Mouse (Mus musculus) heart, embryonic 14.5 days (tissue): ENCODE results near the gene Tas1r1. TPM values are rescaled to one million over a fixed set of nuclear protein-coding genes. Genes with fewer than 3 reads are reported as not detected.

ENCODE experiments used
- ATAC-seq: fragments of 200-750 bp; cut with Nextera tagmentation; 2 replicates; pipeline ENCODE4 v1.8.0; 2017; ENCODE audit warnings: low read depth, moderate TSS enrichment; ENCODE audit not compliant: insufficient number of reproducible peaks, insufficient read depth, low FRiP score
- H3K27ac ChIP-seq, 2 experiments: fragments of 200-500 bp in 1 of 2; fragments of 300-500 bp in 1 of 2; sonication (generic) in 1 of 2; replicated peaks in 1 of 2; 2 replicates each; pipeline ENCODE4 v1.5.1; 2012 to 2014; ENCODE audit warnings: low read depth in 2 of 2, low read length in 2 of 2, control low read depth in 1 of 2, mild to moderate bottlenecking in 1 of 2, mixed read lengths in 1 of 2; ENCODE audit not compliant: control insufficient read depth in 1 of 2, insufficient read depth in 1 of 2
- H3K27me3 ChIP-seq: fragments of 300-500 bp; sonication (generic); 2 replicates; pipeline ENCODE4 v1.6.1; 2014; ENCODE audit warnings: mild to moderate bottlenecking, low read length, control low read depth; ENCODE audit not compliant: control insufficient read depth, insufficient read depth
- H3K36me3 ChIP-seq: fragments of 300-500 bp; sonication (generic); 2 replicates; pipeline ENCODE4 v1.6.1; 2014; ENCODE audit warnings: mild to moderate bottlenecking, control low read depth, low read length, mixed read lengths; ENCODE audit not compliant: control insufficient read depth, insufficient read depth
- H3K4me1 ChIP-seq, 2 experiments: fragments of 200-500 bp in 1 of 2; fragments of 300-500 bp in 1 of 2; sonication (generic) in 1 of 2; 2 replicates each; pipeline ENCODE4 v1.6.1; 2012 to 2014; ENCODE audit warnings: low read length in 2 of 2, control low read depth in 1 of 2, mixed read lengths in 1 of 2; ENCODE audit not compliant: control insufficient read depth in 2 of 2, insufficient read depth in 2 of 2
- H3K4me2 ChIP-seq: fragments of 300-500 bp; sonication (generic); 2 replicates; pipeline ENCODE4 v1.6.1; 2014; ENCODE audit warnings: mild to moderate bottlenecking, low read length
- H3K4me3 ChIP-seq, 2 experiments: fragments of 200-500 bp in 1 of 2; fragments of 300-500 bp in 1 of 2; sonication (generic) in 1 of 2; 2 replicates each; pipeline ENCODE4 v1.5.1; 2012 to 2014; ENCODE audit warnings: low read length in 2 of 2, mild to moderate bottlenecking in 2 of 2, control low read depth in 1 of 2, low read depth in 1 of 2, moderate library complexity in 1 of 2; ENCODE audit not compliant: control insufficient read depth in 1 of 2, insufficient read depth in 1 of 2
- H3K9ac ChIP-seq: fragments of 300-500 bp; sonication (generic); 2 replicates; pipeline ENCODE4 v1.6.1; 2014; ENCODE audit warnings: mild to moderate bottlenecking, low read length
- H3K9me3 ChIP-seq: fragments of 300-500 bp; sonication (generic); 2 replicates; pipeline ENCODE4 v1.6.1; 2016; ENCODE audit warnings: low read length, control low read depth; ENCODE audit not compliant: control insufficient read depth
- WGBS: fragments of 180-500 bp; shearing (Covaris S2); extraction: QIAGEN DNeasy Blood & Tissue Kit; methylation state at CpG from one replicate; pipeline ENCODE4 v1.1.7; 2014; 5-methylcytosine and 5-hydroxymethylcytosine counted together
- polyA plus RNA-seq: library from polyadenylated mRNA; unstranded; fragments of >200 nt; fragmentation: Nextera tagmentation; extraction: Ambion mirVana; gene quantifications from 2 replicates; pipeline ENCODE4 v1.2.1, GENCODE M21; 2014

The Tas1r1 gene
- polyA plus RNA-seq, 1 experiment from 2014 or later, result 0.09 TPM

DNA sequence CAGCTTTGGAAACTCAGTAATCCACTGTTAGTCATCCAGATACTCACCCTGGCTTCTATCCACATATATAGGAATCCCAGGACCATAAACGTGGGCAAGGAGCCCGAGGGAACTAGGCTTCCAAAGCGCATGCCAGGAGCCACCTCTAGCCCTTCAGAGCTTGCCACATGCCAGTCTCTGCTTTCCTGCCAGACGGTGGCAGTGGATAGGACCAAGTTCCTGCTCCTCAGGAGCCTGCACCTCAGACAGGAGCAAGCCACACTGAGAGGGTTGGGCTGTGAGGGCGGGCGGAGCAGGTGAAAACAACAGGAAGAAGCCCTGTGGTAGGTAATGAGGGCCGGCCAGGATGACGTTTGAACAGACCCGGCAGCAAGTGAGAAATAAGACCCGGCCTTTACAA, 52.5 kb downstream of the Tas1r1 start:
- Histone ChIP-seq H3K4me3 (no peak overlapping the region), H3K27me3 (no peaks in the 10 kb centered on the region), H3K36me3 (peaks cover 39% of the 10 kb centered on the region), H3K4me2 (no peak overlapping the region), H3K9me3 (no peaks in the 10 kb centered on the region), H3K9ac (no peak overlapping the region), H3K4me1 (peaks cover 9 to 23% of the 10 kb centered on the region in 2 experiments; a peak in 2 of 4 replicates), H3K27ac (no peak overlapping the region)
- no peak for ATAC-seq
- 43% methylated on average over 10 of the region's 10 CpGs for WGBS

GRCm38 (mm10) chr4:151983560-151983959, 54.8 kb downstream of the Tas1r1 start:
- H3K4me2 ChIP-seq, result peak overlapping the region; percentile 0; the same call in 1 of the 2 replicates
- H3K27me3 ChIP-seq, result no peaks in the 10 kb centered on the region
- H3K9ac ChIP-seq, result 0 out of 2 replicates have a peak overlapping the region, but pooled peaks have one; percentile 34
- peak overlapping the region in 1 of 2 experiments; percentile 7; a peak in 1 of 4 replicates for H3K4me3 ChIP-seq
- 20% methylated on average over 8 of the region's 9 CpGs for WGBS
- peaks cover 9 to 23% of the 10 kb centered on the region in 2 experiments; a peak in 2 of 4 replicates for H3K4me1 ChIP-seq
- H3K27ac ChIP-seq, result no peak overlapping the region
- no peak for ATAC-seq
- H3K9me3 ChIP-seq, result no peaks in the 10 kb centered on the region
- peaks cover 49% of the 10 kb centered on the region for H3K36me3 ChIP-seq

DNA sequence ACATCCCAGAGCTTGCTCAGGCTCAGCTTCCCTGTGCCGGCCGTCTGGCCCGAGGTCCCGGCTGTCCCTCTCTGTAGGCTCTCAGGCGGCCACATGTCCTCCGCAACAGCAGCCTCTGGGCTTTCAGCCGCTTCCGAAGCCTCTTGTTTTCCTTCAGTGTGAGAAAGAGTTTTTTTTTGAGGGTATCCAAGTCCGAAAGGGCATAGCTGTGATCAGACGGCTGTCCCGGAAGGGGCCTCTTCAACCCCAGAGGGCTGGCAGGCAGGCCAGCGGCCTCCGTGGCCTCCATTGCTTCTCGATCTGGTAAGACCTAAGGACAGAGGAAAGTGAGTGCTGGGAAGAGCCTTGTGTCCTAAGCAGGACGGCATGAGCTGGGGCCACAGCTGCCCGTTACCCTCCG, 55.3 kb downstream of the Tas1r1 start:
- Histone ChIP-seq H3K9ac (0 out of 2 replicates have a peak overlapping the region, but pooled peaks have one; percentile 34), H3K36me3 (peaks cover 53% of the 10 kb centered on the region)

GRCm38 (mm10) chr4:151981363-151981762, 57.0 kb downstream of the Tas1r1 start:
- WGBS, result 7% methylated on average over 5 of the region's 5 CpGs
- peaks cover 67% of the 10 kb centered on the region for H3K36me3 ChIP-seq

More for the DNA sequence above, 55.3 kb downstream of the Tas1r1 start:
- Histone ChIP-seq H3K9me3 (no peaks in the 10 kb centered on the region), H3K27ac (no peak overlapping the region), H3K4me3 (peak overlapping the region in 1 of 2 experiments; percentile 7; a peak in 1 of 4 replicates), H3K4me2 (peak overlapping the region; percentile 0; the same call in 1 of the 2 replicates), H3K4me1 (peaks cover 8 to 21% of the 10 kb centered on the region in 2 experiments; a peak in 2 of 4 replicates), H3K27me3 (no peaks in the 10 kb centered on the region)
- ATAC-seq, result no peak
- WGBS, result 55% methylated on average over 17 of the region's 17 CpGs

DNA sequence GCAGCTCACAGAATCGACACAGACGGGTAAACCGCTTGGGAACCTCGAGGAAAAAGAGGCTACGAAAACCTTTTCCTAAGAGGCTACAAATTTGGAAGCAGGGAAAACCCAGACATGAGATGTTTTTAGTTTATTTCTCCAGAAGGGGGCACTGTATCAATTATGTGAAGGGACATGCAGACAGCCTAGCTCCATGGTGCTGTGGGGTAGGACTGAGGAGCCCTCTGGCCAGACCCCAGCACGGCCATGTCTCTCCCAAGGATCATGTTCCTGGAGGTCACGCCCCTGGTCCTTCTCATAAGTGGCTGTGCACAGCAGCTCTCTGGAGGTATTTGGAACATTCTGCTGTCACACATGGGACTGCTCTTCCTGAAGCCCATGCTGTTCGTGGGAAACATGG, 57.7 kb downstream of the Tas1r1 start:
- WGBS, result 69% methylated on average over 8 of the region's 8 CpGs
- peaks cover 72% of the 10 kb centered on the region for H3K36me3 ChIP-seq
- H3K4me1 ChIP-seq, result peaks cover 5 to 6% of the 10 kb centered on the region in 2 experiments; a peak in 1 of 4 replicates
- no peak overlapping the region for H3K4me2 ChIP-seq
- ATAC-seq, result no peak
- no peaks in the 10 kb centered on the region for H3K27me3 ChIP-seq
- no peak overlapping the region for H3K9ac ChIP-seq
- H3K9me3 ChIP-seq, result no peaks in the 10 kb centered on the region
- H3K27ac ChIP-seq, result no peak overlapping the region
- no peak overlapping the region for H3K4me3 ChIP-seq

More at GRCm38 (mm10) chr4:151981363-151981762, 57.0 kb downstream of the Tas1r1 start:
- Histone ChIP-seq H3K4me3 (no peak overlapping the region), H3K27me3 (no peaks in the 10 kb centered on the region), H3K9ac (no peak overlapping the region), H3K4me1 (peaks cover 5 to 6% of the 10 kb centered on the region in 2 experiments; a peak in 1 of 4 replicates), H3K27ac (no peak overlapping the region), H3K4me2 (no peak overlapping the region), H3K9me3 (no peaks in the 10 kb centered on the region)
- peak; percentile 37; the same call in 1 of the 2 replicates for ATAC-seq

Other genes with a start within 250 kb of the Tas1r1 start
- 150 and 167 TPM in 2 replicates for gene Camta1, start 176.7 kb downstream of the Tas1r1 start, polyA plus RNA-seq
- gene Dnajc11, start 104.9 kb downstream of the Tas1r1 start, polyA plus RNA-seq, result 51.8 and 54.6 TPM in 2 replicates
- gene Thap3, start 49.6 kb downstream of the Tas1r1 start, polyA plus RNA-seq, result 24.0 and 26.5 TPM in 2 replicates
- gene Phf13, start 42.3 kb downstream of the Tas1r1 start, polyA plus RNA-seq, result 14.6 and 14.8 TPM in 2 replicates
- 17.8 and 19.3 TPM in 2 replicates for gene Klhl21, start 29.8 kb downstream of the Tas1r1 start, polyA plus RNA-seq
- gene Zbtb48, start 10.9 kb downstream of the Tas1r1 start, polyA plus RNA-seq, result 11.5 and 15.8 TPM in 2 replicates
- gene Nol9, start 753 bp upstream of the Tas1r1 start, polyA plus RNA-seq, result 16.2 and 16.8 TPM in 2 replicates
- 8.5 and 8.6 TPM in 2 replicates for gene Plekhg5, start 33.9 kb upstream of the Tas1r1 start, polyA plus RNA-seq
- 0.34 and 0.43 TPM in 2 replicates for gene Tnfrsf25, start 77.4 kb upstream of the Tas1r1 start, polyA plus RNA-seq
- 0.63 and 0.76 TPM in 2 replicates for gene Espn, start 113.8 kb upstream of the Tas1r1 start, polyA plus RNA-seq
- not detected in 2 replicates for gene Hes2, start 120.3 kb upstream of the Tas1r1 start, polyA plus RNA-seq
- gene Acot7, start 139.6 kb upstream of the Tas1r1 start, polyA plus RNA-seq, result 62.8 and 72.9 TPM in 2 replicates
- gene Gpr153, start 235.7 kb upstream of the Tas1r1 start, polyA plus RNA-seq, result 14.0 and 18.2 TPM in 2 replicates